Mouse (Mus musculus) MEL (cell line): ENCODE measurements around the gene Reep1.

Experiments
- BHLHE40 ChIP-seq: IDR thresholded peaks from 2 replicates; pipeline ENCODE4 v1.6.1; 2012; ENCODE audit warnings: low read depth, mild to moderate bottlenecking, inconsistent platforms, low read length, improper control_type of control experiment, borderline replicate concordance
- CHD2 ChIP-seq: IDR thresholded peaks from 2 replicates; pipeline ENCODE4 v1.6.1; 2011; ENCODE audit warnings: low read length, improper control_type of control experiment
- CTCF ChIP-seq, 3 experiments: IDR thresholded peaks in 2 of 3; conservative IDR thresholded peaks in 1 of 3; 2 replicates each; pipeline ENCODE4 v1.5.1; 2011 to 2012; ENCODE audit warnings: low read length in 3 of 3, low read depth in 2 of 3, mild to moderate bottlenecking in 2 of 3, improper control_type of control experiment in 1 of 3, inconsistent platforms in 1 of 3, mixed read lengths in 1 of 3, moderate library complexity in 1 of 3; ENCODE audit not compliant: control insufficient read depth in 1 of 3, insufficient read depth in 1 of 3, poor library complexity in 1 of 3, severe bottlenecking in 1 of 3
- EP300 ChIP-seq, 2 experiments: IDR thresholded peaks; 2 replicates each; pipeline ENCODE4 v1.6.1; 2011; ENCODE audit warnings: improper control_type of control experiment in 2 of 2, low read length in 2 of 2, low read depth in 1 of 2, mild to moderate bottlenecking in 1 of 2
- MXI1 ChIP-seq: IDR thresholded peaks from 2 replicates; pipeline ENCODE4 v1.6.1; 2011; ENCODE audit warnings: mild to moderate bottlenecking, low read depth, low read length, improper control_type of control experiment
- POLR2A ChIP-seq, 2 experiments: IDR thresholded peaks; 2 replicates each; pipeline ENCODE4 v1.6.1; 2011 to 2012; ENCODE audit warnings: low read length in 2 of 2, mild to moderate bottlenecking in 2 of 2, control low read depth in 1 of 2, improper control_type of control experiment in 1 of 2, low read depth in 1 of 2, moderate library complexity in 1 of 2; ENCODE audit not compliant: control insufficient read depth in 1 of 2, insufficient read depth in 1 of 2, poor library complexity in 1 of 2
- POLR2AphosphoS5 ChIP-seq: IDR thresholded peaks from 2 replicates; pipeline ENCODE4 v1.6.1; 2012; ENCODE audit warnings: low read depth, borderline replicate concordance, mild to moderate bottlenecking, inconsistent platforms, low read length, moderate library complexity, mixed read lengths
- RAD21 ChIP-seq: IDR thresholded peaks from 2 replicates; pipeline ENCODE4 v1.6.1; 2011; ENCODE audit warnings: mild to moderate bottlenecking, low read depth, low read length, improper control_type of control experiment
- RCOR1 ChIP-seq: IDR thresholded peaks from 2 replicates; pipeline ENCODE4 v1.6.1; 2012; ENCODE audit warnings: low read depth, mild to moderate bottlenecking, inconsistent platforms, low read length, improper control_type of control experiment
- SIN3A ChIP-seq: IDR thresholded peaks from 2 replicates; pipeline ENCODE4 v1.6.1; 2012; ENCODE audit warnings: low read length, improper control_type of control experiment, inconsistent platforms
- TAL1 ChIP-seq: IDR thresholded peaks from 2 replicates; pipeline ENCODE4 v1.6.1; 2012; ENCODE audit warnings: mild to moderate bottlenecking, inconsistent platforms, low read length, moderate library complexity, mixed read lengths

GRCm38 (mm10) chr6:71728306-71728705, 20.9 kb downstream of the Reep1 start:
- TF ChIP-seq POLR2AphosphoS5, result no peak
- no peak for TF ChIP-seq RAD21
- TF ChIP-seq CHD2, result no peak
- TF ChIP-seq RCOR1, result no peak
- TF ChIP-seq CTCF (IDR thresholded peaks at IDR 0.05 in 2 of 3, conservative IDR thresholded peaks at IDR 0.05 in 1 of 3; ENCODE audit: control insufficient read depth in 1 of 3, insufficient read depth in 1 of 3, low read depth in 2 of 3, low read length in 3 of 3, poor library complexity in 1 of 3, severe bottlenecking in 1 of 3), result no peak
- TF ChIP-seq POLR2A (IDR thresholded peaks at IDR 0.05; ENCODE audit: control insufficient read depth in 1 of 2, insufficient read depth in 1 of 2, low read depth in 1 of 2, low read length in 2 of 2, poor library complexity in 1 of 2), result no peak
- no peak for TF ChIP-seq TAL1
- TF ChIP-seq EP300 (IDR thresholded peaks at IDR 0.05; ENCODE audit: low read depth in 1 of 2, low read length in 2 of 2), result no peak
- TF ChIP-seq MXI1, result no peak
- TF ChIP-seq SIN3A, result no peak
- TF ChIP-seq BHLHE40, result no peak
